9 mouse cellular contexts compared by ENCODE assay signal in the genomic region with DNA sequence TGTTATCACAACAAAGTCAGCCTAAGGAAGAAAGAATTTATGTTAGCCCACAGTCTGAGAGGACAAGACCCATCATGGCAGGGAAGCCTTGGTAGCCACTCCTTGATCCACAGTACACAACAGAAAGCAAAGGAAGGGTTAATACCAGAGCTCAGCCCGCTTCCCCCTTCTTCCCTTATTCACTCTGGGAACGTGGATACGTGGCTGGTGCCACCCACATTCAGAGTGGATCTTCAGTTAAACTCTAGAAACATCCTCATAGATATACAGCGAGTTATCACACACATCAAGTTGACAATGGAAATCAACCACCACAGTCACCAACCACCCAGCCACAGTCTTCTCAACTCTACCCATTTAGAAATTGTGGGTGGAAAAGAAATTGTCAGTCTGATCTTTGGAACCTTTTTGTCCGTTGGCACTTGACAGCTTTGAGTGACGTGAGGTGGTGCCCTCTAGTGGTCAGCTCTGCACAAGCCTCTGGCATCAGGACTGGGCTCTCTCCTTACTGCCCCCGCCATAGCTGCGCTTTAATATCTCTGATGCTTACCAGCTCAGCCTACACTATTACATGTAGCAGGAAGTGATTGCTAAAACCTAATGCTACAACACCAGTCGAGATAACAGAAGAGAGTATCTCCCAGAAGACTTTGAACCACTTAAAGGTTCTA. TPM values are rescaled to one million over a fixed set of nuclear protein-coding genes. Genes with fewer than 3 reads are reported as not detected.
A peak's percentile ranks its signal among the peaks of the same experiment; 100 is the strongest.
DNase-seq lines count a peak whose midpoint lies in the region; ATAC-seq and TF ChIP-seq lines count a peak whose summit lies in the region.
"Had no signal": no experiment of that assay in that cellular context is flagged by ENCODE, and none has a peak within 500 bp of the region (broad histone marks: within the 10 kb centered on the region; RNA-seq: fewer than 3 reads in every experiment).

No protein-coding gene starts in this region.

- TF ChIP-seq POLR2A in testis, adult 2 months (IDR thresholded peaks at IDR 0.05; ENCODE audit: control insufficient read depth, low read depth, low read length) = no peak

- no peak overlapping the region for H3K9ac ChIP-seq in forebrain, embryonic 16.5 days (replicated peaks; ENCODE audit: low read depth, low read length)
- H3K9ac ChIP-seq in liver, embryonic 11.5 days (ENCODE audit: low read depth, low read length) = no peak overlapping the region

- H3K27ac ChIP-seq in testis, adult 2 months (ENCODE audit: control insufficient read depth, insufficient read depth, low read depth, low read length) = no peak overlapping the region
- no peak overlapping the region for H3K27ac ChIP-seq in forebrain, embryonic 16.5 days (ENCODE audit: low read length)
- H3K27ac ChIP-seq in liver, embryonic 11.5 days (ENCODE audit: low read depth, low read length) = no peak overlapping the region

- ATAC-seq in forebrain, embryonic 16.5 days = 0 out of 2 replicates have a peak, but pooled peaks have one; percentile 44
- peak; percentile 76 for ATAC-seq in liver, embryonic 11.5 days (replicated peaks; ENCODE audit: low FRiP score)
- peak; percentile 84 for ATAC-seq in monocyte, adult 5-6 weeks (replicated peaks; ENCODE audit: insufficient number of reproducible peaks, low FRiP score, low TSS enrichment, poor library complexity, severe bottlenecking)

- no peaks in the 10 kb centered on the region for H3K27me3 ChIP-seq in testis, adult 2 months (ENCODE audit: control insufficient read depth, insufficient read depth, low read length)
- H3K27me3 ChIP-seq in forebrain, embryonic 16.5 days (replicated peaks; ENCODE audit: control insufficient read depth, insufficient read depth, low read length) = no peaks in the 10 kb centered on the region
- no peaks in the 10 kb centered on the region for H3K27me3 ChIP-seq in liver, embryonic 11.5 days (replicated peaks; ENCODE audit: control insufficient read depth, insufficient read depth, low read length)
- H3K27me3 ChIP-seq: megakaryocyte, embryonic 14.5 days had no signal

- no peak overlapping the region for H3K4me2 ChIP-seq in forebrain, embryonic 16.5 days (ENCODE audit: low read length)
- H3K4me2 ChIP-seq in liver, embryonic 11.5 days = no peak overlapping the region; the same call in 1 of the 2 replicates

- WGBS in forebrain, embryonic 16.5 days = 17% methylated on average over 9 of the region's 9 CpGs
- WGBS in liver, embryonic 11.5 days = 17% methylated on average over 9 of the region's 9 CpGs

- no peak overlapping the region for H3K4me3 ChIP-seq in testis, adult 2 months (ENCODE audit: control insufficient read depth, low read depth, low read length)
- H3K4me3 ChIP-seq in forebrain, embryonic 16.5 days (replicated peaks; ENCODE audit: low read length) = no peak overlapping the region
- no peak overlapping the region for H3K4me3 ChIP-seq in liver, embryonic 11.5 days (ENCODE audit: low read depth, low read length)

- no peaks in the 10 kb centered on the region for H3K9me3 ChIP-seq in forebrain, embryonic 16.5 days (ENCODE audit: control insufficient read depth, low read length)
- H3K9me3 ChIP-seq in liver, embryonic 11.5 days (ENCODE audit: control insufficient read depth, low read length) = no peaks in the 10 kb centered on the region
- H3K9me3 ChIP-seq: megakaryocyte, embryonic 14.5 days had no signal

- no peaks in the 10 kb centered on the region for H3K36me3 ChIP-seq in testis, adult 2 months (ENCODE audit: control insufficient read depth, insufficient read depth, low read length)
- no peaks in the 10 kb centered on the region for H3K36me3 ChIP-seq in forebrain, embryonic 16.5 days (ENCODE audit: control insufficient read depth, insufficient read depth)
- H3K36me3 ChIP-seq in liver, embryonic 11.5 days (ENCODE audit: control insufficient read depth, insufficient read depth, low read length) = no peaks in the 10 kb centered on the region

- DNase-seq in testis, postnatal 14 days (ENCODE audit: low spot score) = no peak
- peak; percentile 36 for DNase-seq in cerebellum, adult 11-12 months
- DNase-seq in induced T-regulatory cell, adult 2 months (ENCODE audit: low read depth) = peak; percentile 92
- peak; percentile 53 for DNase-seq in liver, embryonic 11.5 days (ENCODE audit: low spot score)
- peak; percentile 55 to 83 for DNase-seq in thymus, postnatal 10 days (ENCODE audit: low spot score in 2 of 2)

- peak; percentile 87; the same call in 1 of the 2 replicates for TF ChIP-seq CTCF in testis, adult 2 months (IDR thresholded peaks at IDR 0.05; ENCODE audit: control insufficient read depth, insufficient read depth, insufficient replicate concordance, low read depth, low read length)

- peaks cover under 1% of the 10 kb centered on the region for H3K4me1 ChIP-seq in testis, adult 2 months (ENCODE audit: control insufficient read depth, insufficient read depth, low read length)
- peaks cover 2% of the 10 kb centered on the region for H3K4me1 ChIP-seq in forebrain, embryonic 16.5 days (replicated peaks; ENCODE audit: control insufficient read depth, insufficient read depth, low read length)
- peaks cover 13% of the 10 kb centered on the region for H3K4me1 ChIP-seq in liver, embryonic 11.5 days (replicated peaks; ENCODE audit: control insufficient read depth, insufficient read depth, low read length)

RNA-seq across cellular contexts. Expression of gene Rpia, which starts 5.7 kb away (rescaled TPM):
- polyA plus RNA-seq in testis, adult 2 months (2012; rRNA removed) = 9.0 and 10.0 TPM in 2 replicates
- polyA plus RNA-seq in forebrain, embryonic 16.5 days (2015; fragmentation: Nextera tagmentation; extraction: Ambion mirVana) = 2.5 and 3.3 TPM in 2 replicates
- 6.5 and 8.6 TPM in 2 replicates for polyA plus RNA-seq in liver, embryonic 11.5 days (2014; fragmentation: Nextera tagmentation; extraction: Ambion mirVana)
- 52.8 to 74.0 TPM (median 63.0 TPM) in 3 replicates for total RNA-seq in monocyte, adult 5-6 weeks (2017)

RNA-seq across cellular contexts. Expression of gene Eif2ak3, which starts 46.6 kb away (rescaled TPM):
- 1.8 and 2.1 TPM in 2 replicates for polyA plus RNA-seq in testis, adult 2 months (2012; rRNA removed)
- 14.4 and 17.8 TPM in 2 replicates for polyA plus RNA-seq in forebrain, embryonic 16.5 days (2015; fragmentation: Nextera tagmentation; extraction: Ambion mirVana)
- 6.1 and 7.4 TPM in 2 replicates for polyA plus RNA-seq in liver, embryonic 11.5 days (2014; fragmentation: Nextera tagmentation; extraction: Ambion mirVana)
- total RNA-seq in monocyte, adult 5-6 weeks (2017) = 43.7 to 49.5 TPM (median 48.6 TPM) in 3 replicates
